Mouse (Mus musculus) heart, postnatal 0 days (tissue): Measurements from ENCODE around the gene Tprgl.

Source experiments
- CTCF ChIP-seq: IDR thresholded peaks from 2 replicates; pipeline ENCODE4 v1.5.1; 2016; ENCODE audit warnings: antibody characterized with exemption, control low read depth, low read depth
- EP300 ChIP-seq: IDR thresholded peaks from 2 replicates; pipeline ENCODE4 v1.6.1; 2016; ENCODE audit warnings: antibody characterized with exemption, low read depth

DNA sequence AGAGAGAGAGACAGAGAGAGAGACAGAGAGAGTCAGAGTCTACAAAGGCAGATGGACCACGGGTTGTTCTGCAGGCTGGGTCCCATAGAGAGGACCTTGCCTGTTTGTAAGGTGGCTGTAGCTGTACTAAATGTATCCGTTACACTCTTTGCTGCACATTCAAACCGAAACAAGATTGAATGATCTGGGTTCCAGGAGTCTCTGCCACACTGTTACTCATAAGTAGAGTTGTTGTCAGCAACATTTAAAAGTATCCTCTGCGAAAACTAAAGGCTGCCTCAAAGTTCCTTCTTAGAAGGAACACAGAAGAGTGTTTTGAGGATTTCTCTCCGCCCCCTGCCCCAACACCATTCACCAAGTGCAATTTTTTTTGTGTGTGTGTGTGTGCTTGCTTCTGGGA is 23.3 kb downstream of the Tprgl start:
- TF ChIP-seq EP300, result no peak
- no peak for TF ChIP-seq CTCF
